Mouse (Mus musculus) hindbrain, embryonic 12.5 days (tissue): Measurements from ENCODE around the gene Vasn. TPM values are rescaled to one million over a fixed set of nuclear protein-coding genes. Genes with fewer than 3 reads are reported as not detected.

ENCODE experiments used
- ATAC-seq: fragments of 200-750 bp; cut with Nextera tagmentation; 2 replicates; pipeline ENCODE4 v1.8.0; 2017; ENCODE audit warnings: moderate TSS enrichment; ENCODE audit not compliant: low FRiP score
- H3K27ac ChIP-seq: fragments of 300-500 bp; sonication (generic); 2 replicates; pipeline ENCODE4 v1.5.1; 2016; ENCODE audit warnings: mild to moderate bottlenecking
- H3K27me3 ChIP-seq: fragments of 300-500 bp; sonication (generic); 2 replicates; pipeline ENCODE4 v1.6.1; 2016; ENCODE audit warnings: mild to moderate bottlenecking
- H3K36me3 ChIP-seq: fragments of 300-500 bp; sonication (generic); 2 replicates; pipeline ENCODE4 v1.6.1; 2016; ENCODE audit warnings: mild to moderate bottlenecking
- H3K4me1 ChIP-seq: fragments of 300-500 bp; sonication (generic); 2 replicates; pipeline ENCODE4 v1.6.1; 2016
- H3K4me2 ChIP-seq: fragments of 300-500 bp; sonication (generic); replicated peaks from 2 replicates; pipeline ENCODE4 v1.6.1; 2016; ENCODE audit warnings: mild to moderate bottlenecking
- H3K4me3 ChIP-seq: fragments of 300-500 bp; sonication (generic); 2 replicates; pipeline ENCODE4 v1.5.1; 2016; ENCODE audit warnings: mild to moderate bottlenecking
- H3K9ac ChIP-seq: fragments of 300-500 bp; sonication (generic); 2 replicates; pipeline ENCODE4 v1.6.1; 2016; ENCODE audit warnings: mild to moderate bottlenecking, moderate library complexity
- H3K9me3 ChIP-seq: fragments of 300-500 bp; sonication (generic); replicated peaks from 2 replicates; pipeline ENCODE4 v1.6.1; 2016; ENCODE audit warnings: mild to moderate bottlenecking
- WGBS: fragments of 180-500 bp; shearing (Covaris S2); methylation state at CpG from one replicate; pipeline ENCODE4 v1.1.7; 2016; 5-methylcytosine and 5-hydroxymethylcytosine counted together
- polyA plus RNA-seq: library from polyadenylated mRNA; unstranded; fragments of >200 nt; fragmentation: Nextera tagmentation; extraction: Ambion mirVana; gene quantifications from 2 replicates; pipeline ENCODE4 v1.2.1, GENCODE M21; 2016

Gene Vasn
- polyA plus RNA-seq, 1 experiment from 2014 or later = 18.0 TPM

DNA sequence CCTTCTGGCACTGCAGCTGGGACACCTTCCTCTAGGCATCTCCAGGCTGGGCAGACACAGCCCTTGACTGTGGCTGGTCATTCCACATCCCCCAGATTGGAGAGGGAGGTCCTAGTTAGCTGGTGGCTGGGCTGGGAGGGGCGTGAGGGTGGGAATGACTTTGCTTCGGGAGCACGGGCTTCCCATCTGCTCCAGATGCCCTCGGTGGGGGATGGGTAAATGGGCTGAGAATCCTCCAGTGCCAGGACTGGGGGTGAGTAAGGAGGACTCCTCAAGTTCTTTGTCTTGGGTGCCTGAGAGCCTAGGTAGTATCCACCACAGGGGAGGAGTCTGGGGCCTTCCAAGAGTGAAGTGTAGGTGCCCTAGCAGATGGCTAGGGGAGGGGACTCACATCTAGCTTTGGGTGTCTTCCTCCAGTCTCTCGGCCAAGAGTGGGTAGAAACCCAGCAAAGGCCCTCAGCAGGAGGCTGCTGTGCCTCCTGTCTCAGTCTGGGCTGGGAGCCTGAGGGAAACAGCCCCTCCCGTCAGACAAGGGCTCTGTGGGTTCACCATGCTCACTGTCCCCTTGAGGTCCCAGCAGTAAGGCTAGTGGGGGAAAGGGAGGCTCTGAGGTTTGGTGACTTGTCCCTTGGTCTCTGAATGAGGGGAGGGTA lies 40.7 kb upstream of the Vasn start:
- Histone ChIP-seq H3K4me2 (peak overlapping the region; percentile 33), H3K36me3 (no peaks in the 10 kb centered on the region), H3K9ac (no peak overlapping the region), H3K4me1 (peaks cover 89% of the 10 kb centered on the region), H3K27me3 (no peaks in the 10 kb centered on the region), H3K9me3 (no peaks in the 10 kb centered on the region), H3K4me3 (no peak overlapping the region; the same call in 1 of the 2 replicates), H3K27ac (peak overlapping the region; percentile 62)
- no peak for ATAC-seq
- WGBS = 17% methylated on average over 6 of the region's 6 CpGs

DNA sequence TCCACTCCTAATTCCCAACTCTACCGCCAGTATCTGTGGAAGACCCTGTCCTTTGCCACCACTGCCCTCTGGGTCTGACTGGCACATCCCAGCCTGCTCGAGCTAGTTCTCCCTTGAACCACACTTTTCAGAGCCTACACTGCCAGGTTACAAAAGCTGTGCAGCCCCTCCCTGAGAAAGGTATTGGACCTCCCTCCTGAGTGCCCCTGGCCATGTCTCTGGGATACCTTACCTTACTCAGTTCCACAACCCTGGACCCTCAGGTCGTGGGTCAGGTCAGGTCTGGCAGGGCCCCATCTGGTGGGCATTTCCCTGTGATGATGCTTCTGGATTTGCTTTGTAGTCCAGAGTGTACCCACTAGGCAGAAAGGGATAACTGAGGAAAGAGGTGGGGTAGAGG lies 40.1 kb upstream of the Vasn start:
- Histone ChIP-seq H3K4me2 (peak overlapping the region; percentile 33; the same call in 1 of the 2 replicates), H3K27ac (0 out of 2 replicates have a peak overlapping the region, but pooled peaks have one; percentile 62), H3K36me3 (no peaks in the 10 kb centered on the region), H3K9ac (no peak overlapping the region), H3K9me3 (no peaks in the 10 kb centered on the region), H3K27me3 (no peaks in the 10 kb centered on the region), H3K4me3 (no peak overlapping the region), H3K4me1 (peaks cover 94% of the 10 kb centered on the region)
- 77% methylated on average over 3 of the region's 3 CpGs for WGBS
- ATAC-seq = no peak

DNA sequence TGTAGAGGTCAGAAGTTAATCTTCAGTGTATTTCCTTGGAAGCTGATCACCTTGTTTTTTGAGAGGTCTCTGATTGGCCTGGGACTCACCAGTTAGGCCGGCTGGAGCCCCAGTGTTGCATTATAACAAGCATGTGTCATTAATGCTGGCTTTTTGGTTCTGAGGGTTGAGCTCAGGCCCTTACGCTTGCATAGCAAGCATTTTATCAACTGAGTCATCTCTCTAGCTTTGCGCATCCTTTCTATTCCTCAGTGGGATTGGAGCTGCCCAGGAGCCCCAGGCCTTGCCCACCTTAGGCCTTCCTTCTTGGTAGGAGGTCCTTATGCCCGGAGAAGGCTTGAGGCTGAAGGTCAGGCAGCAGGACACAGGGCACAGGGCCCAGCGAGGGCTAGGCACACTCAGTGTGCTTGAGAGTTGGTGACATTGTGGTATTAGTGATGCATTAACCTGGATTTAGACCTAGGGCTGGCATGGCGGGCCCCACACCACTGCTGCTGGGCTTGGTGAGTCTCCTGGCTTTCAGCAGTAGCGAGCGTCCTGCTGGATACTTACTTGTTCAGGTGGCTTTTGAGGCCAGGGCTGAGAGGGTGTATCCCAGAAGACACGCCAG lies 38.9 kb upstream of the Vasn start:
- Histone ChIP-seq H3K4me1 (peaks cover 99% of the 10 kb centered on the region), H3K9ac (no peak overlapping the region), H3K9me3 (no peaks in the 10 kb centered on the region), H3K27ac (no peak overlapping the region), H3K36me3 (no peaks in the 10 kb centered on the region), H3K4me2 (no peak overlapping the region), H3K4me3 (no peak overlapping the region), H3K27me3 (no peaks in the 10 kb centered on the region)
- ATAC-seq = no peak
- WGBS = 80% methylated on average over 9 of the region's 9 CpGs

DNA sequence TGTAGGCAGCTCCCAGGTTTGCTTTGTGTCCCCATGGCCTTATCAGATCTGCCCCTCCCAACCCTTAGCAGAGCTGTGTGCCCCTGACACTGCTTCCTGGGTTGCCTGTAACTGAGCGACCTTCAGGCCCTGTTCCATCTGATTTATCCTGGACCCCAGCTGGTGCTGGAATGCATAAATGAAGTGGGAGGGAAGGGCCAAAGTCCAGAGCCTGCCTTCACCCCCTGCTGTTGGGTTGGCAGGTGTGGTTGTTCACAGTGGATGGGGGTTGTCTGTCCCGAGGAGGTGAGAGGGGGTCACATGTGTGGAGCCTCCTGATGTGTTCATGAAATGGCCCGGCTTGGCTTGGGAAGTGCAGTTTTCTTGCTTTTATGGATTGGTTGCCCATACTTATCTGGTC lies 37.6 kb upstream of the Vasn start:
- WGBS = 19% methylated on average over 3 of the region's 3 CpGs
- Histone ChIP-seq H3K4me1 (peaks cover 99% of the 10 kb centered on the region), H3K36me3 (no peaks in the 10 kb centered on the region), H3K4me3 (no peak overlapping the region), H3K27me3 (no peaks in the 10 kb centered on the region), H3K4me2 (no peak overlapping the region; the same call in 1 of the 2 replicates), H3K9ac (0 out of 2 replicates have a peak overlapping the region, but pooled peaks have one; percentile 24), H3K27ac (peak overlapping the region; percentile 67), H3K9me3 (no peaks in the 10 kb centered on the region)
- ATAC-seq = no peak

DNA sequence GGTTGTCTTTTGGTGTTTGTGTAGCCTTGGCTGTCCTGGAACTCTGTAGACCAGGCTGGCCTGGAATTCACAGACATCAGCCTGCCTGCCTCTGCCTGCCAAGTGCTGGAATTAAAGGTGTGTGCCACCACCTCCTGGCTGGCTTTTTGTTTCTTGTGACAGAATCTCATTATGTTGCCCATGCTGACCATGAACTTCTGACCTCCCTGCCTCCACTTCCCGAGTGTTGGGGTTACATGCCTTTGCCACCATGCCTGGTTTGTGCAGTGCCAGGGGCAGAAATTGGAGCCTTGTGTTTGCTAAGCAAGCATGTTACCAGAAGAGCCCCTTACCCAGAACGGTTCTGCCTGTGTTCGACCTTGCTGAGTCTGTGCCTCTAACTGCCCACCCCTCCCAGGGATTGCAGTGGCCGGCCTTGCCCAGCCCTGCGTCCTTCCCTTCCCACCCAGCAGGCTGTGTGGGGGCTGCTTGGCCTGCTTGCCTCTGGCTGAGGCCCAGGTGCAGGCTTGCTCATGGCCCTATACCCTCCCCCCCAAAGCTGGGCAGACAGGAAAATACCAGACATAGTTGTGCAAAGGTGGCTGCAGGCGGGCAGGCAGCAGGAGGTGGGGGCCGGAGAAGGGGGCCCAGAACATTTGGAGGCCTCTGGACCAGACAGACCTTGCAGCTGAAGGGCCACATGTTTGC lies 36.8 kb upstream of the Vasn start:
- Histone ChIP-seq H3K27ac (peak overlapping the region; percentile 67), H3K4me3 (no peak overlapping the region), H3K4me2 (peak overlapping the region; percentile 3; the same call in 1 of the 2 replicates)

DNA sequence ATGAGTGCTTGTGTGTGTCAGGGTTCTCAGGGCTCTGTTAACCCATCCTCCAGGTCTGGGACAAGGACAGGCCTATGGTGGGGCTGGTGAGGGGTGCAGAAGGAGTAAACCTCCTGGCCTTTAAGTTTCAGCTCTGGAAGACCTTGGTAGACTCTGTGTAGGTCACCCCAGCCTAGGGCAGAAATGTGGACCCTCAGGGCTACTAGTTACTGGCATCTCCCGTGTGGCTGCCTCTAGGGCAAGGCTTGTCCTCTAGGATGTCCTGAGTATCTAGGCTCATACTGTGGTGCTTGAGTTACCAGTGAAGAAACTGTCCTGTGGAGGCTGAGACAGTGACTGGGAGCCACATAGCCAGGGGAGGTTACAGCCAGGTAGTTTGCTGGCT lies 36.3 kb upstream of the Vasn start:
- Histone ChIP-seq H3K9me3 (no peaks in the 10 kb centered on the region), H3K4me2 (peak overlapping the region; percentile 3; the same call in 1 of the 2 replicates), H3K27me3 (no peaks in the 10 kb centered on the region), H3K9ac (peak overlapping the region; percentile 43), H3K4me3 (no peak overlapping the region), H3K36me3 (peaks cover 1% of the 10 kb centered on the region; the same call in 1 of the 2 replicates), H3K27ac (peak overlapping the region; percentile 67), H3K4me1 (peaks cover 96% of the 10 kb centered on the region)
- 71% methylated on average over 1 of the region's 1 CpGs for WGBS
- no peak for ATAC-seq

More for the DNA sequence above, 36.8 kb upstream of the Vasn start:
- WGBS = 39% methylated on average over 7 of the region's 7 CpGs
- H3K9ac ChIP-seq = peak overlapping the region; percentile 43; the same call in 1 of the 2 replicates
- H3K9me3 ChIP-seq = no peaks in the 10 kb centered on the region
- no peak for ATAC-seq
- peaks cover 99% of the 10 kb centered on the region for H3K4me1 ChIP-seq
- H3K36me3 ChIP-seq = no peaks in the 10 kb centered on the region
- H3K27me3 ChIP-seq = no peaks in the 10 kb centered on the region

DNA sequence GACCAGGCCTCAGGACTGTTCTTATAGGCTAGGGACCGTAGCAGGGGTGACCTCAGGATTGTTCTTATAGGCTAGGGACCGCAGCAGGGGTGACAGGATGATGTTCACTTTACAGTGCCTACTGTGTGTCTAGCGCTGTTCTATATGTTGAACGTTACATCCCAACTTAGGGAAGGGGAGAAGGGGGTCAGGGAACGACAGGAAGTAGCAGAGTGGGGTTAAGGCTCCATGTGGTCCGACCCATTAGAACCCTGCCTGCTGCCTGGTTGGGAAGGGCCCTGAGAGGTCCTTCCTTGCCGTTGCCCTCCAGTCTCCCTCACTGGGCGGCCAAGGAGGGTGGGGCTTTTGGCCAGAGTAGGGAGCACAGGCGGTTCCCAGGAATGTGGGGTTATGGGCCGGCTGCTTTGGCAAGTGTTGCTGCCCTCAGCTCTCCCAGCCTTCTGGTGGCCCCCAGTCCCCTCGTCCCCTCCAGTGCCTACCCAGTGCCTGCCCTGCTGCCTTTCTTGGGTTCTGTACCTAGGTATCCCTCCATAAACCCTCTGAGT lies 35.4 kb upstream of the Vasn start:
- ATAC-seq = no peak
- 71% methylated on average over 11 of the region's 11 CpGs for WGBS
- Histone ChIP-seq H3K27me3 (no peaks in the 10 kb centered on the region), H3K4me2 (no peak overlapping the region), H3K27ac (peak overlapping the region; percentile 67; the same call in 1 of the 2 replicates), H3K9ac (no peak overlapping the region), H3K9me3 (no peaks in the 10 kb centered on the region), H3K4me1 (peaks cover 87% of the 10 kb centered on the region), H3K36me3 (peaks cover 8% of the 10 kb centered on the region; the same call in 1 of the 2 replicates), H3K4me3 (no peak overlapping the region)

DNA sequence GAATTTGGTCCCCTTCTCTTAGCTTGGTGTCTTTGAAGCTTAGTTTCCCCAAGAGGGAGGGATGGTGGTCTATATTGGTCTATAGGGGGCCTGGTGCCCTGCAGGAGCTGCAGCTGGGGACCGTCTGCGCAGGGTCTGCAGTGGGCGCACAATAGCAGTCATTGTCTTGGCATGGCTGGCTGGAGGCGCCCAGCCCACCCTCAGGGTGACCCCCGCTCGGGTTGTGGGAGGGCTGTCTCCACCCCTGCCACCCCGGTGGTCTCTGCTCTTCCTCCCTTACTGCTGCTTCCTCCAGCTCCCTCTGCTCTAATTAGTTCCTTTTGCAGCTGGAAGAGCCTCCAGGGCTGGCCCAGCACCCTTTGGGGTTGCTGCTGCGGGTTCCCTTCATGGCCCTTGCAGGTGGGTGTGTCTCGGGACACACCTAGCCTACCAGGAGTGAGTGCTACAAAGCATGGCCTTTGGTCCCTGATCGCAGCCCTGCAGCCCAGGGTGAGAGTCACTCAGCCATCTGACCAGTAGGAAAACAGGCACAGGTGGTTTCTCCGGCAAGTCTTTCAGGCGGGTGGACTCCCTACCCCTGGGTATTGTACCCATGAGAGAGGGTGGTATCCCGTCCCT lies 34.1 kb upstream of the Vasn start:
- Histone ChIP-seq H3K27me3 (no peaks in the 10 kb centered on the region), H3K27ac (peak overlapping the region; percentile 40; the same call in 1 of the 2 replicates), H3K4me2 (peak overlapping the region; percentile 4; the same call in 1 of the 2 replicates), H3K4me3 (no peak overlapping the region), H3K36me3 (peaks cover 19% of the 10 kb centered on the region), H3K9ac (peak overlapping the region; percentile 10), H3K4me1 (peaks cover 75% of the 10 kb centered on the region), H3K9me3 (no peaks in the 10 kb centered on the region)
- WGBS = 50% methylated on average over 13 of the region's 13 CpGs
- ATAC-seq = no peak; the same call in 1 of the 2 replicates

DNA sequence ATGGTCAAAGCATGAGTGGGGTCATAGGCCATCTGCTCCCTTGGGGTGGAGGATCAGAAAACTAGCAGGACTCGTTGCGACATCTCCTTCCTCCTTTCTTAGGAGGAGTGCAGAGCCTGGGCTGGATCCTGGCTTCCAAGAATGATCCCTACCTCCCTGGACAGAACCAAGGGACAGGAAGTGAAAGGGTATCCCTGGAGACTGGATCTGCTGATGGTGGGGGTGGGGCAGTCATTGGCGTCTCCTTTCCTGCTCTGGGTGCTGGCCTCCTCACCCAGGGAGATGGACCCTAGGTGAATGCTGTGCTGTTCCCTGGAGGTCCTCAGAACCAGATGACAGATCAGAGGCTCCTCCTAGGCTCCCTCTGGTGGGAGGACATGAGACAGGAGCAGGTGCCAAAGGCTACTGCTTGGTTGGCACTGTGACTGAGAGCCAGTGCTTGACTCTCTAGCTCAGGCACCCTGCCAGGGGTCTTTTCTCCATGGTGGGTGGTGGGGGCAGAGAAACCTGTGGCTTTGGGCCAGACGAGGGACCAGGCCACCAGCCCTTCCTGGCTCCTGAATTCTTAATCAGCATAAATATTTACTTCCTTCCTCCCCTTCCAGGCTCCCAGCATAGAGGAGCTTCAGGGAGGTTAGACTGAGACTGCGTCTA lies 33.2 kb upstream of the Vasn start:
- no peaks in the 10 kb centered on the region for H3K9me3 ChIP-seq
- H3K4me3 ChIP-seq = no peak overlapping the region
- H3K27ac ChIP-seq = peak overlapping the region; percentile 37
- peak overlapping the region; percentile 10; the same call in 1 of the 2 replicates for H3K9ac ChIP-seq
- H3K4me2 ChIP-seq = no peak overlapping the region
- ATAC-seq = no peak
- H3K36me3 ChIP-seq = peaks cover 27% of the 10 kb centered on the region
- H3K4me1 ChIP-seq = peaks cover 65% of the 10 kb centered on the region
- WGBS = 31% methylated on average over 5 of the region's 5 CpGs
- H3K27me3 ChIP-seq = no peaks in the 10 kb centered on the region

DNA sequence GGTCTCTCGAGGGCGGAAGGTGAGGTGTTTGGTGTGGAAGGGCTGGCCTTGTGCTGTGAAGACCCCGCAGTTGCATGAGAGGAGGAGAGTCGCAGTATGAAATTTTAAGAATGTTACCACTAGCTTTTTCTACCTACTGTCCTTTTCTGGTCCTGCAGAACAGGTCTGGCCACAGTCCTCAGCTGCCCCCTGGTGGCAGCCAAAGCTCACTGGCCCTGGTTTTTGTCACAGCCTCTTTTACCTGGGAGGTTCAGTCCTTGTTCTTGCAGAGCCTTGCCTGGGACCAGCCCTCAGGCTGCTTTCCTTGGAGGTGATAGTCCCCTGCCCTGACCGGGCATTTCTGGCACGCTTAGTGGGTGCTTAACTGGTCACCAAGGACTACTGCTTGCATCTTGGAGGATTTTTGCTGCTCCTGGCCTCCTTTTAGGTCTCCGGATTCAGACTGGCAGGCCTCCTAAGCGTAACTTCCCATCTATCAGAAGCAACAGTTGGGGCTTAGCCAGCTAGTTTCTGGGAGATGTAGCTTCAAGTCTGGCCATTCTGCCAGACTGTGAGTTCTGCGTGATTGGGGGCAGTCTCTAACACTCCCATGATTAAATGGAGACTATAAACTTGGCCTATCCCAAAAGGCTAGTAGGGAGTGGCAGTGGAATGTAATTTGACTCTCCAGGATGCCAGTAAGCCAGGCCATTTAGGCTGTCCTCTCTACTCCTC lies 31.8 kb upstream of the Vasn start:
- 0 out of 2 replicates have a peak, but pooled peaks have one; percentile 5 for ATAC-seq
- H3K9me3 ChIP-seq = no peaks in the 10 kb centered on the region
- no peak overlapping the region for H3K4me2 ChIP-seq
- peaks cover 52% of the 10 kb centered on the region for H3K4me1 ChIP-seq
- H3K9ac ChIP-seq = no peak overlapping the region
- 60% methylated on average over 9 of the region's 9 CpGs for WGBS
- no peak overlapping the region for H3K4me3 ChIP-seq
- H3K36me3 ChIP-seq = peaks cover 35% of the 10 kb centered on the region
- no peaks in the 10 kb centered on the region for H3K27me3 ChIP-seq
- peak overlapping the region; percentile 37; the same call in 1 of the 2 replicates for H3K27ac ChIP-seq

DNA sequence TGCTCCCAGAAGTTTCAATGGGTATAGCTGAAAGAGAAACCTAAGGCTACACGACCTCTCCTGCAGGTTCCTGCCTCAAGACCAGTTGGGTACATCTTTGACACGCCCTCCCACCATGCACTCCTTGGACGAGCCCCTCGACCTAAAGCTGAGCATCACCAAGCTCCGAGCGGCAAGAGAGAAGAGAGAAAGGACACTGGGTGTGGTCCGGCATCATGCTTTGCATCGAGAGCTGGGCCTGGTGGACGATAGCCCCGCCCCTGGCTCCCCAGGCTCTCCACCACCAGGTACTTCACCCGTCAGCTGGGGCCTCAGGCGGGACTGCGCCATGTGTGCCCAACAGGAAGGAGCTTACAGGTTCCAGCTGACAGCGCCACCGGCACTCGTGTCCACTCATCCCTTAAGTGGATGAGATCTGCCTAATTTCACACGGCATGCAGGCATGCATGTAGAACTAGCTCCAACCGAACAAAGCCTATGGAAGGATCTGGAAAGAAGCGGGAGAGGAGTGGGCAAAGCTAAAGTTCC lies 31.1 kb upstream of the Vasn start:
- 88% methylated on average over 19 of the region's 19 CpGs for WGBS
- H3K27ac ChIP-seq = no peak overlapping the region
- ATAC-seq = no peak

More for the DNA sequence above, 31.1 kb upstream of the Vasn start:
- no peak overlapping the region for H3K9ac ChIP-seq
- no peak overlapping the region for H3K4me3 ChIP-seq
- H3K27me3 ChIP-seq = no peaks in the 10 kb centered on the region
- H3K36me3 ChIP-seq = peaks cover 41% of the 10 kb centered on the region
- H3K4me2 ChIP-seq = no peak overlapping the region
- no peaks in the 10 kb centered on the region for H3K9me3 ChIP-seq
- peaks cover 45% of the 10 kb centered on the region for H3K4me1 ChIP-seq
